Mouse (Mus musculus) hindbrain, embryonic 14.5 days (tissue): ENCODE measurements around the gene Ipcef1. TPM values are rescaled to one million over a fixed set of nuclear protein-coding genes. Genes with fewer than 3 reads are reported as not detected.

ENCODE experiments used
- ATAC-seq: fragments of 200-750 bp; cut with Nextera tagmentation; 2 replicates; pipeline ENCODE4 v1.8.0; 2017; ENCODE audit warnings: moderate number of reproducible peaks, mild to moderate bottlenecking, moderate TSS enrichment, moderate library complexity; ENCODE audit not compliant: low FRiP score
- DNase-seq: peaks from one replicate; pipeline ENCODE4 v3.0.0-alpha.2; 2015; ENCODE audit warnings: low spot score
- H3K27ac ChIP-seq: fragments of 300-500 bp; sonication (generic); 2 replicates; pipeline ENCODE4 v1.5.1; 2014; ENCODE audit warnings: mild to moderate bottlenecking, moderate library complexity
- H3K27me3 ChIP-seq: fragments of 300-500 bp; sonication (generic); 2 replicates; pipeline ENCODE4 v1.6.1; 2014; ENCODE audit warnings: mild to moderate bottlenecking, low read length, mixed read lengths; ENCODE audit not compliant: control insufficient read depth, insufficient read depth
- H3K36me3 ChIP-seq: fragments of 300-500 bp; sonication (generic); replicated peaks from 2 replicates; pipeline ENCODE4 v1.6.1; 2014; ENCODE audit not compliant: control insufficient read depth, insufficient read depth
- H3K4me1 ChIP-seq: fragments of 300-500 bp; sonication (generic); replicated peaks from 2 replicates; pipeline ENCODE4 v1.6.1; 2014; ENCODE audit warnings: antibody characterized with exemption, low read length, mixed read lengths; ENCODE audit not compliant: control insufficient read depth, insufficient read depth
- H3K4me2 ChIP-seq: fragments of 300-500 bp; sonication (generic); replicated peaks from 2 replicates; pipeline ENCODE4 v1.6.1; 2014; ENCODE audit warnings: mild to moderate bottlenecking, moderate library complexity
- H3K4me3 ChIP-seq: fragments of 300-500 bp; sonication (generic); replicated peaks from 2 replicates; pipeline ENCODE4 v1.5.1; 2014; ENCODE audit warnings: mild to moderate bottlenecking, low read length
- H3K9ac ChIP-seq: fragments of 300-500 bp; sonication (generic); 2 replicates; pipeline ENCODE4 v1.6.1; 2014
- H3K9me3 ChIP-seq: fragments of 300-500 bp; sonication (generic); 2 replicates; pipeline ENCODE4 v1.6.1; 2016; ENCODE audit warnings: low read length; ENCODE audit not compliant: control insufficient read depth
- WGBS: fragments of 180-500 bp; shearing (Covaris S2); extraction: QIAGEN DNeasy Blood & Tissue Kit; methylation state at CpG from one replicate; pipeline ENCODE4 v1.1.7; 2014; 5-methylcytosine and 5-hydroxymethylcytosine counted together
- polyA plus RNA-seq: library from polyadenylated mRNA; unstranded; fragments of >200 nt; fragmentation: Nextera tagmentation; extraction: Ambion mirVana; gene quantifications from 2 replicates; pipeline ENCODE4 v1.2.1, GENCODE M21; 2014

The Ipcef1 gene
- polyA plus RNA-seq, 1 experiment from 2014 or later, result 3.2 TPM

DNA sequence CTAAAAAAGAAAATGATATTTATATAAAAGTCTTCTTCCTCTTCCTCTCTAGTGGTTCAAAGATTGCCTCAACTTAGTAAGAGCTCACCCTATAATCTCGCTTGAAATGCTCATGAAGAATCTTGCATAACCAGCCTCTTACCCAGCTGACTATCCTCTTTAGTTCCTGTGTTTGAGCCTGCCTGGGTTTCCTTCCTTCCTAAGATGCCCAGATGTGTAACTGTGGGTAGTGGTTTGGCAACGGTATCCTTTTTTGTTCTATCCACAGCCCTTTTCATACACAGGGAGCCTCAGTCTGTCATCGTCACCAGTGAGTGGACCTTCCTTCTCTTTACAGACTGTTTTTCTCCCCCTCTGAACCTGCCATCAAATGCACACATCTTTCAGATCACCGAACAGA lies 66.0 kb downstream of the Ipcef1 start:
- DNase-seq, result no peak
- H3K27me3 ChIP-seq, result no peaks in the 10 kb centered on the region
- ATAC-seq, result no peak
- no peak overlapping the region for H3K4me3 ChIP-seq
- no peaks in the 10 kb centered on the region for H3K4me1 ChIP-seq
- no peak overlapping the region for H3K27ac ChIP-seq
- no peaks in the 10 kb centered on the region for H3K36me3 ChIP-seq
- no peak overlapping the region for H3K4me2 ChIP-seq
- no peak overlapping the region for H3K9ac ChIP-seq
- WGBS, result 92% methylated on average over 4 of the region's 4 CpGs
- H3K9me3 ChIP-seq, result no peaks in the 10 kb centered on the region

DNA sequence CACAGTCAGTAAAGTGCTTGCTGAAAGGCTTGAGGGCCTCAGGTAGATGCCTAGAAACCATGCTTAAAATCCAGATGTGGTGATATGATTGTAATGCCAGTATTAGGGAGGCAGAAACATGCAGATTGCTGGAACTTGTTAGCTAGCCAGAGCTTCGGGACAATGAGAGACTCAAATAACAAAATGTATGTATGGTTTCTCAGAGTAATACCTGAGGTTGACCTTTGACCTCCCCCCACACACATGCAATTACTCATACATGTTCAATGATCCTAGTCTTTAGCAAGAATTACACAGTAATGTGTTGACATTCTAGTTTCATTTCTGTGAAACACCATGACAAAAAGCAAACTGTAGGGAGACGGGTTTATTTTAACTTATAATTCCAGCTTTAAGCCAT lies 68.8 kb downstream of the Ipcef1 start:
- Histone ChIP-seq H3K4me1 (no peaks in the 10 kb centered on the region), H3K9me3 (no peaks in the 10 kb centered on the region), H3K36me3 (no peaks in the 10 kb centered on the region), H3K4me2 (no peak overlapping the region), H3K9ac (no peak overlapping the region), H3K4me3 (no peak overlapping the region), H3K27ac (no peak overlapping the region), H3K27me3 (no peaks in the 10 kb centered on the region)
- 93% methylated on average over 2 of the region's 2 CpGs for WGBS
- ATAC-seq, result no peak
- no peak for DNase-seq

DNA sequence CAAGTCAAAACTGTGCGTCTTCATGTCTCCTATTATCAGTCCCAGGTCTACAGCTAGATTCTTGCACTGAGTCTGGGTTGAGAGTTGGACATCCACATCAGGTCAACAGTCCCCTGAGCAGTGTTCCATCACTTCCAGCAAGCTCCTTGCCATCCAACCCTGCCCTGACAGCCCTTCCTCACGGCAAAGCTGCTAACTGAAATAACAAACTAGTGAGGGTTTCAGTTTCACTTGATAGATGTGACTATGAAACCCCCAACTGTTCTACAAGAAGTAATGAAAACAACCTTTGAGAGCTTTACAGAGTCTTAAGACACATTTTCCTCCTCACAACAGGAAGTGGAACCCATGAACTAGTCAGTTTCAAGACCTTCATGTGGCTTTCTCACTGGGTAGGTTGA lies 69.5 kb downstream of the Ipcef1 start:
- no peaks in the 10 kb centered on the region for H3K36me3 ChIP-seq
- H3K27me3 ChIP-seq, result no peaks in the 10 kb centered on the region
- H3K4me1 ChIP-seq, result no peaks in the 10 kb centered on the region
- ATAC-seq (no peak), DNase-seq (no peak)
- H3K9me3 ChIP-seq, result no peaks in the 10 kb centered on the region
- no peak overlapping the region for H3K4me2 ChIP-seq
- H3K27ac ChIP-seq, result no peak overlapping the region
- 79% methylated on average over 2 of the region's 2 CpGs for WGBS
- no peak overlapping the region for H3K4me3 ChIP-seq
- H3K9ac ChIP-seq, result no peak overlapping the region

DNA sequence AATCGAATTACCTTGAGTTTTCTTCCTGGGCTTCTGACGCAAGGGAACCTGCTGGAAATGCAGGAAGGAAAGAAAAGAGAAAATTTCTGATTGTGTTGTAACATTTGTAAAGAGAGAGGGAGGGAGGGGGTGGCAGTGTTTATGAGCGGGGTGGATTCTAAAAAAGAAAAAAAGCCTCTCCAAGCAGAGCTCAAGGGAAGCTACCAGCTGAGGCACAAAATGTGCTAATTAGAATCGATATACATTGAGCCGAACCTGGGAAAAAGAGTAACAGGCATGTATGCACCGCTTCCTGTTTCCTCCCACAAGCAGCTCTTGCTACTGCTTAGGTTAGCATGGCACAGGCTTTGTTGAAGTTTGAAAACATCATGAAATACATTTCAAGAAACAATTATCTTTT lies 72.0 kb downstream of the Ipcef1 start:
- Histone ChIP-seq H3K4me2 (peak overlapping the region; percentile 43), H3K4me3 (peak overlapping the region; percentile 19), H3K4me1 (no peaks in the 10 kb centered on the region), H3K36me3 (no peaks in the 10 kb centered on the region), H3K27ac (peak overlapping the region; percentile 48; the same call in 1 of the 2 replicates), H3K27me3 (no peaks in the 10 kb centered on the region), H3K9me3 (no peaks in the 10 kb centered on the region), H3K9ac (peak overlapping the region; percentile 53)
- DNase-seq (peak; percentile 26), ATAC-seq (peak; percentile 53; the same call in 1 of the 2 replicates)
- WGBS, result 18% methylated on average over 6 of the region's 6 CpGs

DNA sequence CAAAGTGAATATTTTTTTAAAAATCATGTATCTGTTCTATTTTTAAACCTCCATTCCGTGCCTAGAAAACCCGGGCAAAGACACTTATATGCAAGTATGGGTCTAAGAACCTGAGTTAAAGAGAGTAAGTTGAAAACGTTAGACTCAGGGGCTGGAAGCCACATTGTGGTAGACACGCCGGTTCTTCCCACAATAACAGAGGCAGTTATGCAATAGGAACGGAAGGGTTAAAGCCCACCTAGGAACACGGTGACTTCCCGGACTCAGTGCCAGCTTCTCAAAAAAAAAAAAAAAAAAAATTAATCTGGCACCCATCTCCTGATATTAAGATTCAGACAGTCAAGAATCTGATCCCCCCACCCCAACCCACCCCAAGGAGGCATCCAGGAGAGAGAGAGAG lies 72.5 kb downstream of the Ipcef1 start:
- H3K4me1 ChIP-seq, result no peaks in the 10 kb centered on the region
- peak overlapping the region; percentile 53 for H3K9ac ChIP-seq
- H3K4me2 ChIP-seq, result peak overlapping the region; percentile 43
- no peaks in the 10 kb centered on the region for H3K27me3 ChIP-seq
- 46% methylated on average over 8 of the region's 8 CpGs for WGBS
- DNase-seq, result no peak
- no peaks in the 10 kb centered on the region for H3K36me3 ChIP-seq
- ATAC-seq, result peak; percentile 52
- no peaks in the 10 kb centered on the region for H3K9me3 ChIP-seq
- peak overlapping the region; percentile 19 for H3K4me3 ChIP-seq
- peak overlapping the region; percentile 48; the same call in 1 of the 2 replicates for H3K27ac ChIP-seq

DNA sequence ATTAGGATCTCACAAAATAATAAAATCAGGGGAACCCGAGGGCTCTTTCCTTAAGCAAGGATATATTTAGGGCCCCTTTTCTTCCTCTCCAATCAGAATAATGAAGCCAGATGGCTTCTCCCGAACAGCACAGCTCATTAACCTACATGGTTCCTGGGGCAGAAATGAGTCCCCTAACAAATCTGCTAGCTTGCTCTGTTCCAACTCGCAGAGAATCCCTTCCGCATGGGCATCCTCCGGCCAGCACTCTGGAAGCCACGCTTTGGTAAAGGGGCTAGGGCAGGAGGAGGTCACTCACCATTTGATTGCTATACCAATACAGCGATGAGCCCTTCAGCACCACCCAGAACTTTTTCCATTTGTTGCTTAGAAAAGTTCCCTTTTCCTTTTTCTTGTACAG lies 73.1 kb downstream of the Ipcef1 start:
- Histone ChIP-seq H3K9me3 (no peaks in the 10 kb centered on the region), H3K9ac (no peak overlapping the region), H3K4me3 (peak overlapping the region; percentile 19; the same call in 1 of the 2 replicates), H3K36me3 (no peaks in the 10 kb centered on the region), H3K4me2 (peak overlapping the region; percentile 43), H3K27me3 (no peaks in the 10 kb centered on the region), H3K4me1 (no peaks in the 10 kb centered on the region), H3K27ac (peak overlapping the region; percentile 40)
- WGBS, result 59% methylated on average over 7 of the region's 7 CpGs
- ATAC-seq, result peak; percentile 50; the same call in 1 of the 2 replicates
- no peak for DNase-seq

DNA sequence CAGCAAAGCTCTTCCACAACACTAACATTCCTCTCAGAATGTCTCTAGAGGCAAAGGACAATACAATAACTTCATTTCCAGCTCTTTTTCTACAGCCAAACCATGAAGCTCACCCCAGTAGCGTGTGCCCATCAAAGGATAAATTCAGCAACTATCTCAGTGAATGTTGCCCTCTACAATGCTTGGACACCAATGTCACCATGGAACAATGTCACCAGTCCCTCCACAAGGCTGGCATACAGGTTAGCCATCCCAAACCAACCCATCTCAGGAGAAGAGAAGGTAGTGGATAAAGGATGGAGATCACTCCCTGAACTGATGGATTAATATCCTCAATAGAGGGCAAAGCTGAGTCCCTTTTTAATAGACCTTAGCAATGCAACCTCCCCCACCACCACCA lies 73.5 kb downstream of the Ipcef1 start:
- Histone ChIP-seq H3K4me1 (no peaks in the 10 kb centered on the region), H3K27me3 (no peaks in the 10 kb centered on the region), H3K27ac (peak overlapping the region; percentile 26; the same call in 1 of the 2 replicates), H3K4me2 (peak overlapping the region; percentile 43), H3K4me3 (no peak overlapping the region), H3K9ac (no peak overlapping the region), H3K9me3 (no peaks in the 10 kb centered on the region), H3K36me3 (no peaks in the 10 kb centered on the region)
- WGBS, result 90% methylated on average over 1 of the region's 1 CpGs
- DNase-seq (no peak), ATAC-seq (peak; percentile 28; the same call in 1 of the 2 replicates)

DNA sequence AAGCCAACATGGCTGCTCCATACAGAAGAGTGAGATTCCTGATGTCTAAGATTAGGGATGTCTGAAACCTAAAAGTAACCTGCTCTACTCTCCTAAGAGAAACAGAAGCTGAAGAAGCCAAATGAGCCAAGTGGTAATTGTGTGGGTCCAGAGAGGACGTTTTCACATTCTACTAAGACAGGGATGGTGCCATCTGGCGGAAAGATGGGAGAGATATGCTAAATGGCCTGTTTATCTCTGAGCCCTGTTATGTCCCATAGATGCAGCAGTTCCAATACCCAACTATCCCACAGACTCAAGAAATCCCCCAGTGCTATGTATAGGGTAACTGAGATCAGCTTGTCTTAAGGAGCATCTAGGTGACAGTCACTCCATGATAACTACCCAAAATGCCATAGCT lies 74.4 kb downstream of the Ipcef1 start:
- Histone ChIP-seq H3K27ac (no peak overlapping the region), H3K27me3 (no peaks in the 10 kb centered on the region), H3K9ac (no peak overlapping the region), H3K36me3 (no peaks in the 10 kb centered on the region), H3K4me3 (no peak overlapping the region), H3K4me1 (no peaks in the 10 kb centered on the region), H3K4me2 (no peak overlapping the region), H3K9me3 (no peaks in the 10 kb centered on the region)
- WGBS, result 61% methylated on average over 2 of the region's 2 CpGs
- no peak for ATAC-seq
- no peak for DNase-seq

DNA sequence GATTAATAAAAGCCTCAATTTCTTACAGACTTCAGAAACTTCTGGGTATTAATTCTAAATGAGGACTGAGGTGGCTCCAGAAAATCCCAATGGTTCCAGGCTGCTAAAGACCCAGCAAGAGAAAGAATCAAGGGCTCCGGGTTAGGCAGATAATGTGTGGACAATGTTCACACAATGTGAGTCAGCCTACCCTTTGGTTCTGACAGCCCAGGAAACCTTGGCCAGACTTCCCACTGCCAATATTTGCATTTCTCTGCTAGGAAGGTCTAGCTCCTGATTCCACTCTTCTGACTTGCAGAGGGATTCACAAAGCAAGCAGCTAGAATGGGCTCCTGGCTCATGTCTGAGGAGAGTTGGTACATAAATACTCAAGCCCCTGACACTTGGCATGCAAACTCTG lies 83.9 kb downstream of the Ipcef1 start:
- ATAC-seq (no peak), DNase-seq (no peak)
- no peak overlapping the region for H3K4me2 ChIP-seq
- no peak overlapping the region for H3K9ac ChIP-seq
- H3K9me3 ChIP-seq, result no peaks in the 10 kb centered on the region
- H3K27ac ChIP-seq, result no peak overlapping the region
- WGBS, result 85% methylated on average over 1 of the region's 1 CpGs
- no peaks in the 10 kb centered on the region for H3K36me3 ChIP-seq
- H3K4me1 ChIP-seq, result no peaks in the 10 kb centered on the region
- H3K27me3 ChIP-seq, result no peaks in the 10 kb centered on the region
- no peak overlapping the region for H3K4me3 ChIP-seq

DNA sequence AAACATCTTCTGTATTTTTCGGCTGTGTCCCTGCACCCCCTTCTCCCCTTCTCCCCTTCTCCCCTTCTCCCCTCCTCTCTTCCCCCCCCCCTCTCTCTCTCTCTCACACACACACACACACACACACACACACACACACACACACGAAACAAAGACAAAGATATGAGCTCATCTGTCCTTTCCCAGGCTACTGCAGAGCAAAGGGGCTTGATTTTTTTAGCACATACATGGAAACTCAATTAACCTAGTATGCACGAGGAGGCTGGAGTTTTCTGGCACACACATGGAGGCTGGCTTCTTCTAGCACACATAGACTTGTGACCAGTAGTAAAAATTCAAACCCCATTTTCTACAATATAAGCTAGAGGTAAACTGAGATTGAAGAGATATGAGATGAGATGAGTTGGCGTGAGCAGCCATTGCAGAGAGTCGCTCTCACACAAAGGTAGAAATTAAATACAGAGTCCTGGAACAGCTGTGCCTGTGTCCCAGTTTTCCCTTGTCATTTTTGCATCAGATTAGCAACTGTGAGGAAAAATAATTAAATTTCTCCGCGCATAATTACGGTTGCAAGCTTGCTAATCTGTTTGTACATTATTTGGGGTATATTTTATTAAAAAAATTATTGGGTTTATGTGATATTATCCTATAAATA lies 84.6 kb downstream of the Ipcef1 start:
- H3K4me1 ChIP-seq, result no peaks in the 10 kb centered on the region
- H3K4me2 ChIP-seq, result no peak overlapping the region
- no peak overlapping the region for H3K4me3 ChIP-seq
- H3K36me3 ChIP-seq, result no peaks in the 10 kb centered on the region
- no peak overlapping the region for H3K27ac ChIP-seq
- ATAC-seq, result peak; percentile 76
- WGBS, result 67% methylated on average over 8 of the region's 8 CpGs
- no peaks in the 10 kb centered on the region for H3K27me3 ChIP-seq
- H3K9ac ChIP-seq, result no peak overlapping the region
- H3K9me3 ChIP-seq, result no peaks in the 10 kb centered on the region
- DNase-seq, result peak; percentile 49
